Mouse (Mus musculus): ENCODE measurements around the gene Col7a1. TPM values are rescaled to one million over a fixed set of nuclear protein-coding genes. Genes with fewer than 3 reads are reported as not detected.

Gene Col7a1
- 1.9 and 3.1 TPM in 2 replicates for polyA plus RNA-seq (2015; fragmentation: Nextera tagmentation; extraction: Ambion mirVana)

- no peak for TF ChIP-seq CTCF (IDR thresholded peaks at IDR 0.05; ENCODE audit: low read depth)
- Histone ChIP-seq H3K4me1 (replicated peaks; ENCODE audit: control insufficient read depth, insufficient read depth, low read length) (no peaks in the 10 kb centered on the region), H3K36me3 (ENCODE audit: control insufficient read depth, insufficient read depth) (peaks cover 28% of the 10 kb centered on the region), H3K4me2 (replicated peaks; ENCODE audit: low read depth) (peak within 1 kb of the TSS; percentile 32), H3K27ac (ENCODE audit: low read depth, low read length) (no peak within 1 kb of the TSS), H3K27me3 (replicated peaks; ENCODE audit: control insufficient read depth, insufficient read depth, low read length) (0 out of 2 replicates have a peak, but pooled peaks cover 7% of the 10 kb centered on the region), H3K9me3 (ENCODE audit: control insufficient read depth) (no peaks in the 10 kb centered on the region), H3K4me3 (ENCODE audit: low read depth, low read length) (peak within 1 kb of the TSS; percentile 1; the same call in 1 of the 2 replicates), H3K9ac (ENCODE audit: low read depth, low read length) (no peak within 1 kb of the TSS)
- WGBS, result 10% methylated on average over 15 of the region's 15 CpGs
- ATAC-seq, result no peak
These were observed at the start of gene Col7a1 for GRCm38 (mm10) chr9:108953081-108953636. Gene Col7a1 (plus strand): TSS chr9:108953586.

- ATAC-seq, result no peak
- H3K36me3 ChIP-seq (ENCODE audit: control insufficient read depth, insufficient read depth), result peaks cover 10% of the 10 kb centered on the region; the same call in 1 of the 2 replicates
- TF ChIP-seq CTCF (IDR thresholded peaks at IDR 0.05; ENCODE audit: low read depth), result no peak
- 63% methylated on average over 6 of the region's 6 CpGs for WGBS
- H3K4me3 ChIP-seq (ENCODE audit: low read depth, low read length), result no peak overlapping the region
- no peaks in the 10 kb centered on the region for H3K9me3 ChIP-seq (ENCODE audit: control insufficient read depth)
- no peaks in the 10 kb centered on the region for H3K27me3 ChIP-seq (replicated peaks; ENCODE audit: control insufficient read depth, insufficient read depth, low read length)
- no peaks in the 10 kb centered on the region for H3K4me1 ChIP-seq (replicated peaks; ENCODE audit: control insufficient read depth, insufficient read depth, low read length)
- no peak overlapping the region for H3K9ac ChIP-seq (ENCODE audit: low read depth, low read length)
- H3K27ac ChIP-seq (ENCODE audit: low read depth, low read length), result no peak overlapping the region
- H3K4me2 ChIP-seq (replicated peaks; ENCODE audit: low read depth), result no peak overlapping the region
These were observed 41.1 kb upstream of the Col7a1 start for GRCm38 (mm10) chr9:108912308-108912707.

GRCm38 (mm10) chr9:108913161-108913560 is 40.2 kb upstream of the Col7a1 start:
- Histone ChIP-seq H3K4me3 (ENCODE audit: low read depth, low read length) (no peak overlapping the region), H3K4me1 (replicated peaks; ENCODE audit: control insufficient read depth, insufficient read depth, low read length) (no peaks in the 10 kb centered on the region), H3K9me3 (ENCODE audit: control insufficient read depth) (no peaks in the 10 kb centered on the region), H3K36me3 (ENCODE audit: control insufficient read depth, insufficient read depth) (peaks cover 10% of the 10 kb centered on the region; the same call in 1 of the 2 replicates), H3K27me3 (replicated peaks; ENCODE audit: control insufficient read depth, insufficient read depth, low read length) (no peaks in the 10 kb centered on the region), H3K4me2 (replicated peaks; ENCODE audit: low read depth) (no peak overlapping the region), H3K27ac (ENCODE audit: low read depth, low read length) (no peak overlapping the region), H3K9ac (ENCODE audit: low read depth, low read length) (no peak overlapping the region)
- 89% methylated on average over 7 of the region's 7 CpGs for WGBS
- no peak for ATAC-seq
- TF ChIP-seq CTCF (IDR thresholded peaks at IDR 0.05; ENCODE audit: low read depth), result no peak

GRCm38 (mm10) chr9:108913621-108914020 is 39.8 kb upstream of the Col7a1 start:
- no peak for TF ChIP-seq CTCF (IDR thresholded peaks at IDR 0.05; ENCODE audit: low read depth)
- no peak overlapping the region for H3K9ac ChIP-seq (ENCODE audit: low read depth, low read length)
- no peaks in the 10 kb centered on the region for H3K4me1 ChIP-seq (replicated peaks; ENCODE audit: control insufficient read depth, insufficient read depth, low read length)
- no peak overlapping the region for H3K4me2 ChIP-seq (replicated peaks; ENCODE audit: low read depth)
- no peak for ATAC-seq
- no peaks in the 10 kb centered on the region for H3K27me3 ChIP-seq (replicated peaks; ENCODE audit: control insufficient read depth, insufficient read depth, low read length)
- H3K9me3 ChIP-seq (ENCODE audit: control insufficient read depth), result no peaks in the 10 kb centered on the region
- no peak overlapping the region for H3K27ac ChIP-seq (ENCODE audit: low read depth, low read length)
- H3K4me3 ChIP-seq (ENCODE audit: low read depth, low read length), result no peak overlapping the region
- peaks cover 10% of the 10 kb centered on the region; the same call in 1 of the 2 replicates for H3K36me3 ChIP-seq (ENCODE audit: control insufficient read depth, insufficient read depth)
- 65% methylated on average over 10 of the region's 10 CpGs for WGBS

GRCm38 (mm10) chr9:108914491-108914890 is 38.9 kb upstream of the Col7a1 start, which contains the start of gene Tmem89:
Gene Tmem89 (plus strand): TSS chr9:108914619.
- Histone ChIP-seq H3K9ac (ENCODE audit: low read depth, low read length) (no peak within 1 kb of the TSS), H3K4me2 (replicated peaks; ENCODE audit: low read depth) (no peak within 1 kb of the TSS), H3K36me3 (ENCODE audit: control insufficient read depth, insufficient read depth) (peaks cover 10% of the 10 kb centered on the region; the same call in 1 of the 2 replicates), H3K27me3 (replicated peaks; ENCODE audit: control insufficient read depth, insufficient read depth, low read length) (no peaks in the 10 kb centered on the region), H3K4me3 (ENCODE audit: low read depth, low read length) (no peak within 1 kb of the TSS), H3K27ac (ENCODE audit: low read depth, low read length) (no peak within 1 kb of the TSS), H3K4me1 (replicated peaks; ENCODE audit: control insufficient read depth, insufficient read depth, low read length) (no peaks in the 10 kb centered on the region), H3K9me3 (ENCODE audit: control insufficient read depth) (no peaks in the 10 kb centered on the region)
- no peak for TF ChIP-seq CTCF (IDR thresholded peaks at IDR 0.05; ENCODE audit: low read depth)
- ATAC-seq, result no peak
- 67% methylated on average over 6 of the region's 6 CpGs for WGBS

GRCm38 (mm10) chr9:108925897-108926296 is 27.5 kb upstream of the Col7a1 start:
- Histone ChIP-seq H3K27ac (ENCODE audit: low read depth, low read length) (no peak overlapping the region), H3K9me3 (ENCODE audit: control insufficient read depth) (no peaks in the 10 kb centered on the region), H3K4me3 (ENCODE audit: low read depth, low read length) (no peak overlapping the region), H3K4me1 (replicated peaks; ENCODE audit: control insufficient read depth, insufficient read depth, low read length) (no peaks in the 10 kb centered on the region), H3K36me3 (ENCODE audit: control insufficient read depth, insufficient read depth) (no peaks in the 10 kb centered on the region), H3K9ac (ENCODE audit: low read depth, low read length) (no peak overlapping the region), H3K4me2 (replicated peaks; ENCODE audit: low read depth) (no peak overlapping the region), H3K27me3 (replicated peaks; ENCODE audit: control insufficient read depth, insufficient read depth, low read length) (no peaks in the 10 kb centered on the region; the same call in 1 of the 2 replicates)
- 32% methylated on average over 8 of the region's 8 CpGs for WGBS
- TF ChIP-seq CTCF (IDR thresholded peaks at IDR 0.05; ENCODE audit: low read depth), result no peak
- peak; percentile 78 for ATAC-seq
